Mouse (Mus musculus): ENCODE measurements around the gene Prr7. TPM values are rescaled to one million over a fixed set of nuclear protein-coding genes. Genes with fewer than 3 reads are reported as not detected.

The Prr7 gene
- total and polyA plus RNA-seq, 3 experiments: 0.60 to 1.2 (median 0.89) TPM

DNA sequence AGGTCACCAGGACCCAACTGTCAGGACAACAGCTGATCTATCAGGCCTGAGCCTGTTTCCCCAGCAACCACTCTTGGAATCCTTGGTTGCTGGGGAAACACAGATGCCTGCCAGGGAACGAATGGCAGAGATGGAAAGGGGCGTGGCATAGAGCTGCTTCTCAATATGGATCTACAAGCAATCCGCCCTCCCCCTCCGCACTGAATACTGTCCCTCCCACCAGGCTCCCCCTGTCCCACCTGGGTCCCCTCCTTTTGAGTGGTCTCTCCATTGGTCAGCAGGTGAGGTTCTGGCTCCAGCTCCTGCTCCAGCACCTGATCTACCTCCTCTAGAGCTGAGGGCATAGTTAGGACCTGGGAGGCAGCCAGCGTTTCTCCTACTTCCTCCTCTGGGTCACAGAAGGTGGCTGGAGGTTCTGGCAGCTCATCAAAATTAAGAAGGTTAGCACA, 10.6 kb downstream of the Prr7 start:
- H3K4me3 ChIP-seq (replicated peaks in 1 of 3; ENCODE audit: low read depth in 2 of 3, low read length in 2 of 3, poor library complexity in 1 of 3): no peak overlapping the region
- H3K9me3 ChIP-seq (replicated peaks; ENCODE audit: low read length): peaks cover 4% of the 10 kb centered on the region
- H3K9ac ChIP-seq (ENCODE audit: insufficient read depth, low read depth): no peak overlapping the region
- H3K4me1 ChIP-seq (ENCODE audit: control insufficient read depth in 1 of 2, insufficient read depth in 2 of 2): peaks cover 8 to 36% of the 10 kb centered on the region in 2 experiments; a peak in 3 of 4 replicates
- TF ChIP-seq CHD1 (IDR thresholded peaks at IDR 0.05; ENCODE audit: low read depth, low read length) (no peak), ZNF384 (IDR thresholded peaks at IDR 0.05; ENCODE audit: low read depth, low read length) (no peak), ZKSCAN1 (IDR thresholded peaks at IDR 0.05; ENCODE audit: borderline replicate concordance, low read depth, low read length) (no peak)
- H3K4me2 ChIP-seq (ENCODE audit: insufficient read depth, low read depth, poor library complexity, severe bottlenecking): no peak overlapping the region
- H3K79me2 ChIP-seq (replicated peaks; ENCODE audit: control insufficient read depth, extremely low read depth, insufficient read depth, poor library complexity, severe bottlenecking): no peaks in the 10 kb centered on the region
- H3K36me3 ChIP-seq (replicated peaks in 1 of 2; ENCODE audit: control insufficient read depth in 1 of 2, insufficient read depth in 1 of 2, low read length in 1 of 2): no peaks in the 10 kb centered on the region
- dilution Hi-C loops (cut with MboI; ENCODE audit: extremely low pct_ligation_motif_present, extremely low pct_unique_long_range_greater_than_20kb, low sequenced_read_pairs): no loop called here
- H3K27me3 ChIP-seq (replicated peaks): peaks cover 76% of the 10 kb centered on the region
- no peak overlapping the region for H3K27ac ChIP-seq (ENCODE audit: insufficient read depth, low read depth)
- DNase-seq (ENCODE audit: extremely low read depth): no peak
- in situ Hi-C loops (cut with MboI; ENCODE audit: low pct_ligation_motif_present, low pct_unique_long_range_greater_than_20kb, low sequenced_read_pairs): loop anchor here (5.0 kb wide), 1 partner anchor 43 kb away; no protein-coding TSS in a partner anchor

DNA sequence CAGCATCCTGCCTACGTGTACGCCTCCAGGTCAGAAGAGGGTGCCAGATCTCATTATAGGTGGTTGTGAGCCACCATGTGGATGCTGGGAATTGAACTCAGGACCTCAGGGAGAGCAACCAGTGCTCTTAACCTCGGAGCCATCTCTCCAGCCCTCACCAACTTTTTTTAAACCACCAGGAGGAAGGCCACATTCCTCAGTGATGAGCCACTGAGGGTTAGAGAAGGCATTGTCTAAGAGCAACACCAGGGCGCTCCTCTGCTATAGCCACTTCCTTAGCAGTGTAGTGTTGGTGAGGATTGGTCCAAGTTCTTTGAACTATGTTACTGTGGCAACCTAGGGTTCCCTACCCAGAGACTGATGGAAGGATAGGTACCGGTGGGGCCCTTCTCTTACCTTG, 11.7 kb downstream of the Prr7 start:
- dilution Hi-C loops (cut with MboI; ENCODE audit: extremely low pct_ligation_motif_present, extremely low pct_unique_long_range_greater_than_20kb, low sequenced_read_pairs) (no loop called here), in situ Hi-C loops (cut with MboI; ENCODE audit: low pct_ligation_motif_present, low pct_unique_long_range_greater_than_20kb, low sequenced_read_pairs) (loop anchor here (5.0 kb wide), 1 partner anchor 42 kb away; no protein-coding TSS in a partner anchor)
- no peak for DNase-seq (ENCODE audit: extremely low read depth)
- no peak overlapping the region for H3K4me3 ChIP-seq (replicated peaks in 1 of 3; ENCODE audit: low read depth in 2 of 3, low read length in 2 of 3, poor library complexity in 1 of 3)
- H3K79me2 ChIP-seq (replicated peaks; ENCODE audit: control insufficient read depth, extremely low read depth, insufficient read depth, poor library complexity, severe bottlenecking): no peaks in the 10 kb centered on the region
- H3K4me2 ChIP-seq (ENCODE audit: insufficient read depth, low read depth, poor library complexity, severe bottlenecking): no peak overlapping the region
- H3K9me3 ChIP-seq (replicated peaks; ENCODE audit: low read length): peaks cover 8% of the 10 kb centered on the region
- H3K4me1 ChIP-seq (ENCODE audit: control insufficient read depth in 1 of 2, insufficient read depth in 2 of 2): peaks cover 8 to 35% of the 10 kb centered on the region in 2 experiments; a peak in 3 of 4 replicates
- no peak overlapping the region for H3K27ac ChIP-seq (ENCODE audit: insufficient read depth, low read depth)
- no peak overlapping the region for H3K9ac ChIP-seq (ENCODE audit: insufficient read depth, low read depth)
- H3K27me3 ChIP-seq (replicated peaks): peaks cover 78% of the 10 kb centered on the region
- no peak for TF ChIP-seq CTCF (conservative IDR thresholded peaks at IDR 0.05 in 1 of 2, IDR thresholded peaks at IDR 0.05 in 1 of 2; ENCODE audit: low read depth in 2 of 2, low read length in 2 of 2)
- H3K36me3 ChIP-seq (replicated peaks in 1 of 2; ENCODE audit: control insufficient read depth in 1 of 2, insufficient read depth in 1 of 2, low read length in 1 of 2): no peaks in the 10 kb centered on the region

DNA sequence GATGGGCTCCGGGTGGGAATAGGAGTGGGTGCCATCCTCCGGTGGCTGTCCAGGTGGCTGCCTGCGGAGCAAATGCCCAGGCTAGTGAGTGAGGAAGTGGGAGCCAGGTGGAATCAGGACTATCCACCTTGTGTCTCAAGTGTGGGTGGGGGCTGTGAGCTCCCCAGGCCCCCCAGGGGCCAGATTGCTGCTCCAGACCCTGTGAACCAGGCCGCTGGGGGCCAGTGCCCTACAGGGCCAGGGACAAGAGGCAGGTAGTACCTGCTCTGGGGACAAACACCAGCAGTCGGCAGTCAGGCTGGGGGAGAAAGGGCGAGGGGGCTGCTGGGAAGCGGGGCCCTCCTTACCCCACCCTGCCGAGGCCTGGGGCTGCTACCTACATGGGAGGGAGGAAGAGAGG, 12.2 kb downstream of the Prr7 start:
- Histone ChIP-seq H3K9me3 (replicated peaks; ENCODE audit: low read length) (peaks cover 8% of the 10 kb centered on the region), H3K4me2 (ENCODE audit: insufficient read depth, low read depth, poor library complexity, severe bottlenecking) (no peak overlapping the region), H3K9ac (ENCODE audit: insufficient read depth, low read depth) (no peak overlapping the region), H3K36me3 (replicated peaks in 1 of 2; ENCODE audit: control insufficient read depth in 1 of 2, insufficient read depth in 1 of 2, low read length in 1 of 2) (no peaks in the 10 kb centered on the region), H3K79me2 (replicated peaks; ENCODE audit: control insufficient read depth, extremely low read depth, insufficient read depth, poor library complexity, severe bottlenecking) (no peaks in the 10 kb centered on the region), H3K27ac (ENCODE audit: insufficient read depth, low read depth) (no peak overlapping the region), H3K27me3 (replicated peaks) (peaks cover 78% of the 10 kb centered on the region), H3K4me1 (ENCODE audit: control insufficient read depth in 1 of 2, insufficient read depth in 2 of 2) (peaks cover 8 to 30% of the 10 kb centered on the region in 2 experiments; a peak in 3 of 4 replicates), H3K4me3 (replicated peaks in 1 of 3; ENCODE audit: low read depth in 2 of 3, low read length in 2 of 3, poor library complexity in 1 of 3) (no peak overlapping the region)
- in situ Hi-C loops (cut with MboI; ENCODE audit: low pct_ligation_motif_present, low pct_unique_long_range_greater_than_20kb, low sequenced_read_pairs) (loop anchor here (5.0 kb wide), 1 partner anchor 41 kb away; no protein-coding TSS in a partner anchor), dilution Hi-C loops (cut with MboI; ENCODE audit: extremely low pct_ligation_motif_present, extremely low pct_unique_long_range_greater_than_20kb, low sequenced_read_pairs) (no loop called here)
- no peak for DNase-seq (ENCODE audit: extremely low read depth)
- no peak for TF ChIP-seq E2F4 (IDR thresholded peaks at IDR 0.05; ENCODE audit: insufficient replicate concordance, low read depth, low read length)
- no peak for TF ChIP-seq USF1 (IDR thresholded peaks at IDR 0.05; ENCODE audit: low read depth, low read length)
- TF ChIP-seq MEF2A (IDR thresholded peaks at IDR 0.05; ENCODE audit: borderline replicate concordance, low read depth, low read length): no peak
- TF ChIP-seq POLR2AphosphoS2 (IDR thresholded peaks at IDR 0.05; ENCODE audit: low read depth, low read length): no peak
- TF ChIP-seq KAT2A (IDR thresholded peaks at IDR 0.05; ENCODE audit: insufficient replicate concordance, low read length): no peak
- no peak for TF ChIP-seq MAX (IDR thresholded peaks at IDR 0.05; ENCODE audit: low read length)
- no peak for TF ChIP-seq ZC3H11A (IDR thresholded peaks at IDR 0.05; ENCODE audit: low read depth, low read length)
- TF ChIP-seq CHD1 (IDR thresholded peaks at IDR 0.05; ENCODE audit: low read depth, low read length): no peak
- no peak for TF ChIP-seq TCF12 (IDR thresholded peaks at IDR 0.05; ENCODE audit: low read depth, low read length)
- TF ChIP-seq GABPA (IDR thresholded peaks at IDR 0.05; ENCODE audit: insufficient replicate concordance, low read depth, low read length): no peak
- no peak for TF ChIP-seq BHLHE40 (IDR thresholded peaks at IDR 0.05; ENCODE audit: low read depth, low read length)
- TF ChIP-seq MXI1 (IDR thresholded peaks at IDR 0.05; ENCODE audit: low read depth, low read length): no peak
- TF ChIP-seq ZMIZ1 (IDR thresholded peaks at IDR 0.05; ENCODE audit: low read depth, low read length): no peak
- TF ChIP-seq MAFK (IDR thresholded peaks at IDR 0.05; ENCODE audit: insufficient replicate concordance, low read length): no peak
- no peak for TF ChIP-seq CHD2 (IDR thresholded peaks at IDR 0.05; ENCODE audit: low read length)
- TF ChIP-seq MAZ (IDR thresholded peaks at IDR 0.05; ENCODE audit: low read depth, low read length): no peak
- no peak for TF ChIP-seq PAX5 (IDR thresholded peaks at IDR 0.05; ENCODE audit: low read length)
- no peak for TF ChIP-seq SIN3A (IDR thresholded peaks at IDR 0.05; ENCODE audit: low read length)
- TF ChIP-seq JUND (conservative IDR thresholded peaks at IDR 0.05; ENCODE audit: low read depth, low read length): no peak
- TF ChIP-seq HCFC1 (IDR thresholded peaks at IDR 0.05; ENCODE audit: low read depth, low read length): no peak
